Mouse (Mus musculus): Measurements from ENCODE around the gene Foxe1.

GRCm38 (mm10) chr4:46322715-46323114 lies 20.7 kb upstream of the Foxe1 start:
- TF ChIP-seq CTCF (IDR thresholded peaks at IDR 0.05; ENCODE audit: borderline replicate concordance, control insufficient read depth, extremely low read depth, insufficient read depth, low read length, poor library complexity) (no peak), POLR2A (IDR thresholded peaks at IDR 0.05; ENCODE audit: control insufficient read depth, extremely low read depth, insufficient read depth, low read length, poor library complexity) (no peak)

Measured in thymus, adult 2 months (tissue).